Mouse (Mus musculus) stomach, postnatal 0 days (tissue): Measurements from ENCODE around the gene Comt.

Experiments used
- CTCF ChIP-seq: IDR thresholded peaks from 2 replicates; pipeline ENCODE4 v1.5.1; 2016; ENCODE audit warnings: antibody characterized with exemption, low read depth, mild to moderate bottlenecking, moderate library complexity
- EP300 ChIP-seq: optimal IDR thresholded peaks from 2 replicates; pipeline ENCODE3; 2016; ENCODE audit warnings: antibody characterized with exemption

GRCm38 (mm10) chr16:18413032-18413816 lies 13.4 kb downstream of the Comt start:
- TF ChIP-seq CTCF = no peak
- no peak for TF ChIP-seq EP300
